Mouse (Mus musculus) lung, embryonic 16.5 days (tissue): ENCODE results near the gene Gm8251. TPM values are rescaled to one million over a fixed set of nuclear protein-coding genes. Genes with fewer than 3 reads are reported as not detected.

Source experiments
- ATAC-seq: fragments of 200-750 bp; cut with Nextera tagmentation; 2 replicates; pipeline ENCODE4 v1.8.0; 2017; ENCODE audit warnings: low read depth, mild to moderate bottlenecking, moderate library complexity
- H3K27ac ChIP-seq: fragments of 300-500 bp; sonication (generic); 2 replicates; pipeline ENCODE4 v1.5.1; 2014; ENCODE audit warnings: mild to moderate bottlenecking, control low read depth, low read length
- H3K27me3 ChIP-seq: fragments of 300-500 bp; sonication (generic); 2 replicates; pipeline ENCODE4 v1.6.1; 2014; ENCODE audit warnings: low read depth, low read length, mixed read lengths; ENCODE audit not compliant: control insufficient read depth, insufficient read depth
- H3K36me3 ChIP-seq: fragments of 300-500 bp; sonication (generic); 2 replicates; pipeline ENCODE4 v1.6.1; 2014; ENCODE audit warnings: low read length; ENCODE audit not compliant: control insufficient read depth, insufficient read depth
- H3K4me1 ChIP-seq: fragments of 300-500 bp; sonication (generic); replicated peaks from 2 replicates; pipeline ENCODE4 v1.6.1; 2014; ENCODE audit warnings: low read length, mixed read lengths; ENCODE audit not compliant: control insufficient read depth, insufficient read depth
- H3K4me2 ChIP-seq: fragments of 300-500 bp; sonication (generic); 2 replicates; pipeline ENCODE4 v1.6.1; 2014; ENCODE audit warnings: low read depth, low read length, control low read depth
- H3K4me3 ChIP-seq: fragments of 300-500 bp; sonication (generic); 2 replicates; pipeline ENCODE4 v1.5.1; 2014; ENCODE audit warnings: mild to moderate bottlenecking, low read length, control low read depth
- H3K9ac ChIP-seq: fragments of 300-500 bp; sonication (generic); 2 replicates; pipeline ENCODE4 v1.6.1; 2014; ENCODE audit warnings: low read length, control low read depth
- H3K9me3 ChIP-seq: fragments of 300-500 bp; sonication (generic); 2 replicates; pipeline ENCODE4 v1.6.1; 2016; ENCODE audit warnings: low read length; ENCODE audit not compliant: control insufficient read depth
- WGBS: fragments of 180-500 bp; shearing (Covaris S2); extraction: QIAGEN DNeasy Blood & Tissue Kit; methylation state at CpG from one replicate; pipeline ENCODE4 v1.1.7; 2014; 5-methylcytosine and 5-hydroxymethylcytosine counted together
- polyA plus RNA-seq: library from polyadenylated mRNA; unstranded; fragments of >200 nt; fragmentation: Nextera tagmentation; extraction: Ambion mirVana; gene quantifications from 2 replicates; pipeline ENCODE4 v1.2.1, GENCODE M21; 2015

The Gm8251 gene
- polyA plus RNA-seq, 1 experiment from 2014 or later = 0.08 TPM

DNA sequence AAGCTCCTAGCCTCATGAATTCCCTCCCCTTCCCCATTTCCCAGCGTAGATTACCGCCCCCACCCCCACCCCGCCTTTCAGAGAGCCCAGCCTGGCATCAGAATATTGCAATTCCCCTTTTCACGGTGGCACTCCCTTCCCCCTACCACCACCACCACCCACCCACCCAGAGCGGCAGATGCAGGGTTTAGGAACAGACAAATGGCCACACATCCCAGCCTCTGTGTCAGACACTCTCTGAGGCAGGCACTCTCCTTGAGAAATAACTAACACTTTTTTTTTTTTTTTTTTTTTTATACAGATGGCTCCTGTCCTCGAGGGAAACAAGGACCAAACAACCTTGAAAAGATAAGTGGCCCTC, 19.2 kb downstream of the Gm8251 start:
- Histone ChIP-seq H3K4me3 (peak overlapping the region; percentile 55), H3K36me3 (no peaks in the 10 kb centered on the region), H3K27ac (no peak overlapping the region), H3K9me3 (no peaks in the 10 kb centered on the region), H3K4me2 (peak overlapping the region; percentile 87), H3K9ac (peak overlapping the region; percentile 68), H3K27me3 (no peaks in the 10 kb centered on the region), H3K4me1 (0 out of 2 replicates have a peak, but pooled peaks cover 2% of the 10 kb centered on the region)
- WGBS = 7% methylated on average over 6 of the region's 6 CpGs
- peak; percentile 36; the same call in 1 of the 2 replicates for ATAC-seq

DNA sequence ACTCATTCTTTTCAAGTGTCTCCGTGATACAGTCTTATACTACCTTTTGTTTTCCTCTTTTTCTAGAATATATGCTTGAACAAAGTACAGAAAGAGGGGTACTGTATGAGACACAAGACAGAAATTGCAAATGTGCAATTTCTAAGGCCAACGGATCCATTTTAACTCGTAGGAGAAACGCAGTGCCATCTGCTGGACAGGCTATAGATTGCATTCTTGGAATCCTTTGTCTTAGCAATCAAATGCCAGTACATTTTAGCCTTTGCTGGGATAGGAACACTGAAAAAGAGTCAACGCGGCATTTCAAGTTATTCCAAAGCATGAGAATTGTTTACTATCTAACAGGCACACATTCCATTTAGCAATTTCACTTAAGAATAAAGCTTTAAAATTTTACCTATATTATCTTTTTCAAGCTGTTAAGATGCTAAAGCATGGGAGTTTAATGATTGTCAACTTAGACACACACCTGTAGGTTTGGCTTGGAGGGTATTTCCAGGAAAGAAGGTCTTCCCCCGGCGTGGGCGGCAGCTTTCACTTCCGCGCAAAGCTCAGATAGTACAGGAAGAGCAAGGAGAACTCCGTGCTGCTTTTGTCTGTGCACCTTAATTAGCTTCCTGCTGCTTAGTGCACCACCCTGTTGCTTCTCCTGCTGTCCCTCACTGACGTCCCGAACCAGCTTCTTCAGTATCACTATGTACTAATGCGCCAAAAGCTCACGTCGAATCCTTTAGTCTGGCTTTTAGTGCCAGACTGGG, 19.8 kb downstream of the Gm8251 start:
- H3K9me3 ChIP-seq = no peaks in the 10 kb centered on the region
- H3K9ac ChIP-seq = peak overlapping the region; percentile 68
- under 1% methylated on average over 17 of the region's 17 CpGs for WGBS
- H3K4me2 ChIP-seq = peak overlapping the region; percentile 87
- ATAC-seq = peak; percentile 68
- 0 out of 2 replicates have a peak, but pooled peaks cover 2% of the 10 kb centered on the region for H3K4me1 ChIP-seq
- no peak overlapping the region for H3K27ac ChIP-seq
- no peaks in the 10 kb centered on the region for H3K36me3 ChIP-seq
- no peaks in the 10 kb centered on the region for H3K27me3 ChIP-seq
- H3K4me3 ChIP-seq = peak overlapping the region; percentile 55

DNA sequence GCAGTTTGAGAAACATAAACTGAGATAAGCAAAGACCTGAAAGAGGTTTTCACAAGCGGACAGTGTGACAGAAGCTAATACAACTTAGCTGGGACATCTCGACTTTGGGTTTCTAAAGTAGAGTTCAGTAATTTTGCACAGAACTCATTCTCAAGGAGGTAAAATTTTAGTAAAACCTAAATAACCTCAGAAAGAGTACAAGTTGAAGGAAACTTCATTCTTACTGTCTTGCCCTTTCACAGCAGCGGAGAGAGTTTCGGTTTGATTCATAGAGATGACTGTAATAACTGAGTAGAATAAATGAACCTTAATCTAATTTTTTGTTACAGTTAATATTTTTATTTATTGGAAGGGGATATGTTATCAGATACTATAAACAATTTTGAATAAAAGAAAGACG, 28.8 kb downstream of the Gm8251 start:
- Histone ChIP-seq H3K4me2 (no peak overlapping the region), H3K27me3 (no peaks in the 10 kb centered on the region)
- no peak for ATAC-seq

DNA sequence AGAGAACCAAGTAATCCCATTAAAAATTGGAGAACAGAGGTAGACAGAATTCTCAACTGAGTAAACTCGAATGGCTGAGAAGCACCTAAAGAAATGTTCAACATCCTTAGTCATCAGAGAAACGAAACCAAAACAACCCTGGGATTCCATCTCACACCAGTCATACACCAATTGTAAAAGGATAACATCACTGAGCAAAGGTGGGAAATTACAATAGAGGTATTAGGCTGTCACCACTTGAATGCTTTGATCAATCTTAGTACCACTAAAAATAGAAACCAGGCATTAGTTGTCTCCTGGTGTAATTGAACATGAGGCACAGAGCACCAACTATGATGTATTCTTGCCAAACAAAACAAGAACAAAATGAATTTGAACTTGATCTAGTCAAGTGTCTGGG, 29.5 kb downstream of the Gm8251 start:
- H3K4me1 ChIP-seq = no peaks in the 10 kb centered on the region
- H3K4me2 ChIP-seq = no peak overlapping the region
- no peak overlapping the region for H3K27ac ChIP-seq
- no peaks in the 10 kb centered on the region for H3K9me3 ChIP-seq
- no peak for ATAC-seq
- H3K4me3 ChIP-seq = no peak overlapping the region
- no peak overlapping the region for H3K9ac ChIP-seq
- H3K36me3 ChIP-seq = no peaks in the 10 kb centered on the region
- WGBS = 62% methylated on average over 2 of the region's 2 CpGs
- no peaks in the 10 kb centered on the region for H3K27me3 ChIP-seq

More for the DNA sequence above, 28.8 kb downstream of the Gm8251 start:
- Histone ChIP-seq H3K4me1 (no peaks in the 10 kb centered on the region), H3K36me3 (no peaks in the 10 kb centered on the region), H3K4me3 (no peak overlapping the region), H3K9ac (no peak overlapping the region), H3K9me3 (no peaks in the 10 kb centered on the region), H3K27ac (no peak overlapping the region)
- WGBS = 75% methylated on average over 5 of the region's 5 CpGs

DNA sequence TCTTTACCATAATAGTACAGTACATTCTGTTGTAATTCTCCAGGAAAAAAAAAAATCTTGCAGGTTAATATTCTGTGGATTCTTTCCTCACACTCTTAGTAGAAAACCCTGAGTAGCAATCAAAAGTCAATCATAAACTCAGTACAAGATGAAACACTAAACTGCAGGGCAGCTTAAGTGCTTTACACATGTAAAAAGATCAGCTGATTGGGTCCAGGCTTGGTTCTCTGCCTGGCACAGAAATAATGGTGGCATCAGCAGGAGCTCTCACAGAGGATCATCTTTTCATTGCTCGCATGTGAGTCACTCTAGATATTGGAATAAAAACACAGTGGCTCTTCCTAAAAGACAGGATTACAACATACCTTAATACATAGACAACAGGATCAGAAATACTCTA, 34.1 kb downstream of the Gm8251 start:
- Histone ChIP-seq H3K27ac (no peak overlapping the region), H3K27me3 (no peaks in the 10 kb centered on the region), H3K4me2 (no peak overlapping the region), H3K9me3 (no peaks in the 10 kb centered on the region), H3K36me3 (no peaks in the 10 kb centered on the region), H3K4me1 (no peaks in the 10 kb centered on the region), H3K9ac (no peak overlapping the region), H3K4me3 (no peak overlapping the region)
- 88% methylated on average over 1 of the region's 1 CpGs for WGBS
- no peak for ATAC-seq

DNA sequence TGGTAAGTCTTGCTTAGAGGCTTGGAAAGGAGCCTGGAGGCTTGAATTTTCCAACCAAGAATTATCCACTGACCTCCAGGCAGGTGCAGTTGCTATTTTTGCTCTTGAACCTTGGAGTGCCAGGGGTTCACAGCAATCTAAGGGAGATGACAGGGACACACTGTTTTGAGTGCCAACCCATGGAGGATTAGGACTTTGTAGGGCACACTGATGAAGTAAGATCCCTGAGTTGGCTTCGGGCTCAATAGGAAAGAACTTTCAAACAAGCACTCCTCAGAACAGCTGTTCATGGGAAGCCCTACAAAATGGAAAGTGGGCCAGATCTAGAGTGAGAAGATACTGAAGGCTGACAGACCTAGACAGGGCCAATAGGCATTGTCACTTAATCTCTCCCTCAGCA, 39.1 kb downstream of the Gm8251 start:
- no peak for ATAC-seq
- Histone ChIP-seq H3K9me3 (no peaks in the 10 kb centered on the region), H3K4me3 (no peak overlapping the region), H3K27me3 (no peaks in the 10 kb centered on the region), H3K4me1 (no peaks in the 10 kb centered on the region), H3K27ac (no peak overlapping the region), H3K4me2 (no peak overlapping the region), H3K36me3 (no peaks in the 10 kb centered on the region), H3K9ac (no peak overlapping the region)
- 81% methylated on average over 1 of the region's 1 CpGs for WGBS

DNA sequence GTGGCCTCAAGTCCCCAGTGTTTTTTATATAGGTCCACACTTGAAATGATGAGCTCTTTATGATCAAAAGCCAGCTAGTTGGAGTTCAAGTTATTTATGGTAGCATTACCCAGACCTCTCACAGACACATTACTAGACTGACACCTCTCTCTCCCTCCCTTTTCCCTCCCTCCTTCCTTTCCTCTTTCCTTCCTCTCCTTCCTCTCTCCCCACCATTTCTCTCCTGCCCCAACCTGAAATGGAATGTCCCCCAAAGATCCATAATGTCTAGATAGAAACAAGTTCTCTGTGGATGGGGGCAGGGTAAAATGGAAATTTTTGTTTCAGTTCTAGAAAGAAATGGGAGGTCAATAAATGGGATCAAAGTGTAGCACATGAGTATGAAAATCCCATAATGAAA, 41.8 kb downstream of the Gm8251 start, which contains the start of gene Mettl21c:
Gene Mettl21c (minus strand): TSS at position 101 of the 400 bp plus-strand sequence.
- Histone ChIP-seq H3K9me3 (no peaks in the 10 kb centered on the region), H3K9ac (no peak within 1 kb of the TSS), H3K4me1 (no peaks in the 10 kb centered on the region), H3K27me3 (no peaks in the 10 kb centered on the region), H3K36me3 (no peaks in the 10 kb centered on the region), H3K4me2 (no peak within 1 kb of the TSS), H3K4me3 (no peak within 1 kb of the TSS), H3K27ac (no peak within 1 kb of the TSS)
- ATAC-seq = no peak

DNA sequence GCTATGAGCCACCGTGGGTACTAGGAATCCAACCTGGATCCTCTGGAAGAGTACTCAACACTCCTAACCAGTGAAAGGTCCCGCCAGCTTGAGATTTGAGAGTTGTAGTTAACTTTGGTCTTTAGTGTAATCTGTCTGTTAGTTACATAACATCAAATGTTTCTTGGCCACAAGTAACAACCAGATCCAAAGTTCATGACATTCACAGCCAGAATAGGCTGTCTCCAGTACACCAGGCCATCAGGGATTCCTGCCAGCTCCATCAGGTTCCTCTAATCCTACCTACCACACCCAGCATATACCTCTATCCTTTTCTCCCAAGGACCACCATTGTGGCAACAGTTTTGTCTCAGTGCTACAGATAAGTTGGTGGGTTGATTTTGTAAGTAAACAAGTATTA, 46.2 kb downstream of the Gm8251 start:
- H3K9me3 ChIP-seq = no peaks in the 10 kb centered on the region
- H3K27ac ChIP-seq = no peak overlapping the region
- H3K27me3 ChIP-seq = no peaks in the 10 kb centered on the region
- no peak overlapping the region for H3K9ac ChIP-seq
- H3K4me3 ChIP-seq = no peak overlapping the region
- no peak for ATAC-seq
- 85% methylated on average over 2 of the region's 2 CpGs for WGBS
- H3K4me2 ChIP-seq = no peak overlapping the region
- no peaks in the 10 kb centered on the region for H3K4me1 ChIP-seq
- H3K36me3 ChIP-seq = no peaks in the 10 kb centered on the region
